16 mouse cellular contexts compared by ENCODE assay signal in the genomic region with DNA sequence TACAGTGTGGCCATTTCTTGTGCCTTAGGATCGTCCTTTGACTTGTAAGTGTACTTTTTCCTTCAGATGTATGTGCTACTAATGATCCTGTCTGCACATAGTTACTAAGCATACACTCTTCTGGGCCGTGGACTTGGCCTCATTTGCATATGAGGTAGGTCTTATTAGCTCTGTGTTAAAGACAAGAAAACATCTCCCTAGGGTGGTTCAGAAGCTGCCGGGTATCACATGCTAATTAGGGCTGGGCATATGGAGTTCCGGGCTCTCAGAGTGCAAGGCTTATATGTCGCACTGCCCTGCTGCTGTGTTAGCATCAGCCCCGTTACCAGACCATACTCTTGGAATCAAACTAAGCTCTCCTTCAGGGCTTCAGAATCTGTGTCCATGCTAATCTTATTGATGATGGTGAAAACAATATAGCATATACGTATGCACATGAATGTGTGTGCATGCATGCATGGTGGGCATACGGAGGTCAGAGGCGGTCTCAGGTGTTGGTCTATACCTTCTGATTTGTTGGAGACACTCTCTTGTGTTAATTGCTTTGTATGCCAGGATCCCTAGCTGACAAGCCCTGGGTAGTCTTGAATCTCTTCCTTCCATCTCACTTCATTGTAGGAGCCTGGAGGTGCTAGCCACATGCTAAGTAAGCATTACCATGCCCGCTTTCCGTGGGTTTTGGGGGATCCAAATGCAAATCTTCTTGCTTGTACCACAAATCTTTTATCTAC. TPM values are rescaled to one million over a fixed set of nuclear protein-coding genes. Genes with fewer than 3 reads are reported as not detected.
A peak's percentile ranks its signal among the peaks of the same experiment; 100 is the strongest.
DNase-seq lines count a peak whose midpoint lies in the region; ATAC-seq and TF ChIP-seq lines count a peak whose summit lies in the region.
"Had no signal": no experiment of that assay in that cellular context is flagged by ENCODE, and none has a peak within 500 bp of the region (broad histone marks: within the 10 kb centered on the region; RNA-seq: fewer than 3 reads in every experiment).

No protein-coding gene starts in this region.

- H3K4me2 ChIP-seq in neural tube, embryonic 13.5 days = no peak overlapping the region
- peak overlapping the region; percentile 18 for H3K4me2 ChIP-seq in forebrain, embryonic 15.5 days (replicated peaks)
- H3K4me2 ChIP-seq in hindbrain, postnatal 0 days (ENCODE audit: low read depth, low read length) = no peak overlapping the region
- H3K4me2 ChIP-seq in neural tube, embryonic 15.5 days = no peak overlapping the region
- H3K4me2 ChIP-seq: heart, embryonic 13.5 days; liver, embryonic 13.5 days had no signal

- 50% methylated on average over 11 of the region's 11 CpGs for WGBS in neural tube, embryonic 13.5 days
- WGBS in forebrain, embryonic 15.5 days = 38% methylated on average over 11 of the region's 11 CpGs
- WGBS in hindbrain, postnatal 0 days = 49% methylated on average over 11 of the region's 11 CpGs
- 52% methylated on average over 11 of the region's 11 CpGs for WGBS in neural tube, embryonic 15.5 days

- no peak overlapping the region for H3K9ac ChIP-seq in neural tube, embryonic 13.5 days
- no peak overlapping the region for H3K9ac ChIP-seq in forebrain, embryonic 15.5 days (replicated peaks)
- no peak overlapping the region for H3K9ac ChIP-seq in hindbrain, postnatal 0 days (replicated peaks; ENCODE audit: low read length)
- no peak overlapping the region for H3K9ac ChIP-seq in neural tube, embryonic 15.5 days (replicated peaks)
- H3K9ac ChIP-seq: heart, embryonic 13.5 days; liver, embryonic 13.5 days had no signal

- TF ChIP-seq CTCF in hindbrain, postnatal 0 days (IDR thresholded peaks at IDR 0.05; ENCODE audit: low read depth) = no peak

- peak overlapping the region; percentile 25; the same call in 1 of the 2 replicates for H3K27ac ChIP-seq in neural tube, embryonic 13.5 days (replicated peaks)
- H3K27ac ChIP-seq in forebrain, embryonic 15.5 days (replicated peaks) = peak overlapping the region; percentile 72
- peak overlapping the region; percentile 54; the same call in 1 of the 2 replicates for H3K27ac ChIP-seq in hindbrain, postnatal 0 days
- H3K27ac ChIP-seq in neural tube, embryonic 15.5 days (replicated peaks) = peak overlapping the region; percentile 15; the same call in 1 of the 2 replicates
- H3K27ac ChIP-seq: heart, embryonic 13.5 days; liver, embryonic 13.5 days had no signal

- H3K36me3 ChIP-seq in neural tube, embryonic 13.5 days = no peaks in the 10 kb centered on the region
- H3K36me3 ChIP-seq in forebrain, embryonic 15.5 days = no peaks in the 10 kb centered on the region
- no peaks in the 10 kb centered on the region for H3K36me3 ChIP-seq in hindbrain, postnatal 0 days (ENCODE audit: insufficient read depth, low read length)
- H3K36me3 ChIP-seq in neural tube, embryonic 15.5 days = no peaks in the 10 kb centered on the region
- H3K36me3 ChIP-seq: liver, embryonic 13.5 days had no signal

- DNase-seq in neural tube, embryonic 10.5 days (ENCODE audit: extremely low spot score, low spot score) = no peak
- peak; percentile 41 for DNase-seq in hindbrain, postnatal 0 days (ENCODE audit: low spot score)
- no peak for DNase-seq in Muller cell, postnatal 12 days (ENCODE audit: inconsistent ontology term)
- DNase-seq in lung, postnatal 4 days = no peak
- DNase-seq in kidney, postnatal 14 days = no peak
- DNase-seq: cerebellum, adult 9-10 months; gastrocnemius, postnatal 14 days; kidney, adult 9 months; liver, embryonic 13.5 days; lung, postnatal 14 days; thymus, postnatal 36 days had no signal

- H3K9me3 ChIP-seq in neural tube, embryonic 13.5 days = no peaks in the 10 kb centered on the region
- H3K9me3 ChIP-seq in forebrain, embryonic 15.5 days = no peaks in the 10 kb centered on the region
- H3K9me3 ChIP-seq in hindbrain, postnatal 0 days (ENCODE audit: low read length) = no peaks in the 10 kb centered on the region
- no peaks in the 10 kb centered on the region for H3K9me3 ChIP-seq in neural tube, embryonic 15.5 days (replicated peaks)
- H3K9me3 ChIP-seq: heart, embryonic 13.5 days; liver, embryonic 13.5 days had no signal

- no peaks in the 10 kb centered on the region for H3K27me3 ChIP-seq in neural tube, embryonic 13.5 days
- no peaks in the 10 kb centered on the region for H3K27me3 ChIP-seq in forebrain, embryonic 15.5 days
- no peaks in the 10 kb centered on the region for H3K27me3 ChIP-seq in hindbrain, postnatal 0 days (ENCODE audit: insufficient read depth, low read length)
- no peaks in the 10 kb centered on the region for H3K27me3 ChIP-seq in neural tube, embryonic 15.5 days (replicated peaks)
- H3K27me3 ChIP-seq: heart, embryonic 13.5 days; liver, embryonic 13.5 days had no signal

- peaks cover 41% of the 10 kb centered on the region for H3K4me1 ChIP-seq in neural tube, embryonic 13.5 days (replicated peaks)
- peaks cover 46% of the 10 kb centered on the region for H3K4me1 ChIP-seq in forebrain, embryonic 15.5 days
- 0 out of 2 replicates have a peak, but pooled peaks cover 3% of the 10 kb centered on the region for H3K4me1 ChIP-seq in hindbrain, postnatal 0 days (ENCODE audit: insufficient read depth, low read length)
- peaks cover 27% of the 10 kb centered on the region for H3K4me1 ChIP-seq in neural tube, embryonic 15.5 days

- no peak overlapping the region for H3K4me3 ChIP-seq in neural tube, embryonic 13.5 days
- no peak overlapping the region for H3K4me3 ChIP-seq in forebrain, embryonic 15.5 days
- H3K4me3 ChIP-seq in hindbrain, postnatal 0 days (ENCODE audit: low read length) = no peak overlapping the region
- H3K4me3 ChIP-seq in neural tube, embryonic 15.5 days (replicated peaks) = no peak overlapping the region
- H3K4me3 ChIP-seq: heart, embryonic 13.5 days; liver, embryonic 13.5 days had no signal

- peak; percentile 60; the same call in 1 of the 2 replicates for ATAC-seq in neural tube, embryonic 13.5 days (ENCODE audit: low read depth)
- ATAC-seq in forebrain, embryonic 15.5 days (replicated peaks) = peak; percentile 69
- 0 out of 2 replicates have a peak, but pooled peaks have one; percentile 24 for ATAC-seq in hindbrain, postnatal 0 days
- ATAC-seq in neural tube, embryonic 15.5 days (ENCODE audit: low FRiP score) = peak; percentile 25; the same call in 1 of the 2 replicates
- ATAC-seq: CD4-positive, CD25-positive, alpha-beta regulatory T cell, adult 4 months had no signal

RNA-seq across cellular contexts. Expression of gene Kat6b, which starts 53.5 kb away (rescaled TPM):
- polyA plus RNA-seq in neural tube, embryonic 13.5 days (2015; fragmentation: Nextera tagmentation; extraction: Ambion mirVana) = 19.1 and 19.6 TPM in 2 replicates
- 29.5 and 31.5 TPM in 2 replicates for polyA plus RNA-seq in forebrain, embryonic 15.5 days (2015; fragmentation: Nextera tagmentation; extraction: Ambion mirVana)
- 20.8 and 33.0 TPM in 2 replicates for total RNA-seq in hindbrain, postnatal 0 days (2014; rRNA removed)
- polyA plus RNA-seq in hindbrain, postnatal 0 days (2015; fragmentation: Nextera tagmentation; extraction: Ambion mirVana) = 13.7 and 15.2 TPM in 2 replicates
- polyA plus RNA-seq in neural tube, embryonic 15.5 days (2015; fragmentation: Nextera tagmentation; extraction: Ambion mirVana) = 16.1 and 18.8 TPM in 2 replicates

Comparison
In these comparisons a context has a peak if more than half of its experiments do, and no peak if none do; other contexts are left out.
1. H3K27ac ChIP-seq: peak in every context shown above with its lines; median percentile 72 in forebrain, embryonic 15.5 days; 54 in hindbrain, postnatal 0 days; 25 in neural tube, embryonic 13.5 days; 15 in neural tube, embryonic 15.5 days.